ENCODE assay signal across 8 mouse cellular contexts in the genomic region with DNA sequence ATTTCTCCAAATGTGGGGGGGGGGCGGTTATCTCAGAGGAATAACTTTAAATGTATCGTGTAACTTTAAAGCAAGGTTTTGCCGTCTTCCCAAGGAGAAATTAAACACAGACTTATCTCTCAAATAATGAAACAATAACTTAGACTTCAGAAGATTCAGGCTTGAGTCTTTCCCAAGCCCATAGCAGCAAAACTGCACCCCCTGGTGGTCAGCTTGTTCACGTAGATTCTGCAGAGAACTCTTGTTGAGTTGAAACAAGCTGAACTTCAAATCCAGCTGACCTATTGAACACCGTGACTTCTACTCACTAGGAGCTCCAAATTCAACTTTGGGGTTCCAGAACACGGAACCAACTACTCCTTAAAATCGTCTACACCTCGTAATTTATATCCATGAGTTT. TPM values are rescaled to one million over a fixed set of nuclear protein-coding genes. Genes with fewer than 3 reads are reported as not detected.
A peak's percentile ranks its signal among the peaks of the same experiment; 100 is the strongest.
DNase-seq lines count a peak whose midpoint lies in the region; ATAC-seq and TF ChIP-seq lines count a peak whose summit lies in the region.
"Had no signal": no experiment of that assay in that cellular context is flagged by ENCODE, and none has a peak within 500 bp of the region (broad histone marks: within the 10 kb centered on the region; RNA-seq: fewer than 3 reads in every experiment).

No protein-coding gene starts in this region.

- ATAC-seq in heart, postnatal 0 days (ENCODE audit: insufficient read depth, low read depth): no peak

- H3K27ac ChIP-seq in ES-E14 (ENCODE audit: insufficient read depth, low read depth, low read length, poor library complexity, severe bottlenecking): no peak overlapping the region
- no peak overlapping the region for H3K27ac ChIP-seq in heart, postnatal 0 days (ENCODE audit: low read depth)
- H3K27ac ChIP-seq: limb, embryonic 15.5 days had no signal

- no peak for TF ChIP-seq POLR2A in myocyte (IDR thresholded peaks at IDR 0.05; ENCODE audit: insufficient read length, low read depth)

- WGBS in heart, postnatal 0 days: 19% methylated on average over 8 of the region's 8 CpGs

- no peak for TF ChIP-seq EP300 in heart, postnatal 0 days (IDR thresholded peaks at IDR 0.05; ENCODE audit: low read depth)

- no peak overlapping the region for H3K9ac ChIP-seq in ES-E14 (ENCODE audit: insufficient read depth, low read depth, low read length, poor library complexity, severe bottlenecking)
- H3K9ac ChIP-seq in heart, postnatal 0 days (replicated peaks; ENCODE audit: low read depth, low read length): no peak overlapping the region
- H3K9ac ChIP-seq: limb, embryonic 15.5 days had no signal

- H3K9me3 ChIP-seq in ES-E14 (ENCODE audit: control insufficient read depth, insufficient read depth, low read depth, low read length): no peaks in the 10 kb centered on the region
- no peaks in the 10 kb centered on the region for H3K9me3 ChIP-seq in heart, postnatal 0 days (replicated peaks; ENCODE audit: control insufficient read depth, low read length)
- H3K9me3 ChIP-seq: limb, embryonic 15.5 days had no signal

- no peaks in the 10 kb centered on the region for H3K79me2 ChIP-seq in myocyte (ENCODE audit: control insufficient read depth, insufficient read depth)

- H3K27me3 ChIP-seq in heart, postnatal 0 days (ENCODE audit: control insufficient read depth, insufficient read depth, low read length): peaks cover 29% of the 10 kb centered on the region
- no peaks in the 10 kb centered on the region for H3K27me3 ChIP-seq in myocyte (ENCODE audit: control insufficient read depth, insufficient read depth, insufficient read length)

- no peak overlapping the region for H3K4me2 ChIP-seq in heart, postnatal 0 days (ENCODE audit: low read depth, low read length)
- peak overlapping the region; percentile 70 for H3K4me2 ChIP-seq in myocyte (ENCODE audit: low read depth)
- H3K4me2 ChIP-seq: limb, embryonic 15.5 days had no signal

- DNase-seq in ES-E14 (ENCODE audit: low read depth, low spot score) (peak; percentile 66), adipocyte (ENCODE audit: low spot score) (peak; percentile 86)
- peak; percentile 89 for DNase-seq in embryo, embryonic 10 days (ENCODE audit: low spot score)
- peak; percentile 68 for DNase-seq in heart, postnatal 0 days (ENCODE audit: low spot score)
- peak; percentile 84 to 95 for DNase-seq in left cerebral cortex, adult 18-20 months (ENCODE audit: low spot score in 2 of 2)
- peak; percentile 83 for DNase-seq in telencephalon, adult 2 months (ENCODE audit: low read depth, low spot score)

- in situ Hi-C loops in ES-E14 (cut with MboI; ENCODE audit: low sequenced_read_pairs in 2 of 2, unreplicated experiment in 2 of 2): no loop called here

- peak; percentile 84 for TF ChIP-seq CTCF in heart, postnatal 0 days (IDR thresholded peaks at IDR 0.05; ENCODE audit: low read depth)

- H3ac ChIP-seq in myocyte (ENCODE audit: control insufficient read depth, insufficient read length): no peak overlapping the region

- H3K36me3 ChIP-seq in ES-E14 (ENCODE audit: control insufficient read depth, insufficient read depth, low read length, poor library complexity, severe bottlenecking) (no peaks in the 10 kb centered on the region), myocyte (ENCODE audit: control insufficient read depth, insufficient read depth) (no peaks in the 10 kb centered on the region)
- H3K36me3 ChIP-seq in heart, postnatal 0 days (replicated peaks; ENCODE audit: control insufficient read depth, insufficient read depth, low read length): no peaks in the 10 kb centered on the region
- H3K36me3 ChIP-seq: limb, embryonic 15.5 days had no signal

- H3K4me1 ChIP-seq in ES-E14 (ENCODE audit: control insufficient read depth in 2 of 2, insufficient read depth in 2 of 2, low read length in 2 of 2, poor library complexity in 1 of 2): no peaks in the 10 kb centered on the region
- no peaks in the 10 kb centered on the region for H3K4me1 ChIP-seq in heart, postnatal 0 days (ENCODE audit: control insufficient read depth, insufficient read depth)

- no peak overlapping the region for H3K4me3 ChIP-seq in ES-E14 (ENCODE audit: insufficient read depth in 1 of 2, low read depth in 1 of 2, low read length in 2 of 2, poor library complexity in 1 of 2, severe bottlenecking in 1 of 2)
- no peak overlapping the region for H3K4me3 ChIP-seq in heart, postnatal 0 days (ENCODE audit: low read depth, low read length)
- H3K4me3 ChIP-seq in myocyte: no peak overlapping the region
- H3K4me3 ChIP-seq: limb, embryonic 15.5 days had no signal

TF ChIP-seq in ES-E14, 5 proteins besides CTCF, POLR2A, EP300 and RAD21:
- 0 out of 2 replicates have a peak, but pooled peaks have one; percentile 15 for TF ChIP-seq ZC3H11A (IDR thresholded peaks at IDR 0.05; ENCODE audit: borderline replicate concordance, low read depth, low read length)
- no peak for TF ChIP-seq MAFK (IDR thresholded peaks at IDR 0.05; ENCODE audit: insufficient read depth, low read depth, low read length)

TF ChIP-seq in myocyte, 11 proteins besides CTCF, POLR2A, EP300 and RAD21:
- TF ChIP-seq TCF12 (IDR thresholded peaks at IDR 0.05; ENCODE audit: insufficient read depth, poor library complexity, severe bottlenecking) (no peak), MAX (IDR thresholded peaks at IDR 0.05; ENCODE audit: low read depth) (no peak), E2F4 (IDR thresholded peaks at IDR 0.05; ENCODE audit: insufficient read depth) (no peak), SRF (IDR thresholded peaks at IDR 0.05; ENCODE audit: control insufficient read depth, insufficient read length, low read depth) (no peak), TCF3 (IDR thresholded peaks at IDR 0.05; ENCODE audit: insufficient read length, low read depth) (no peak), POLR2AphosphoS2 (IDR thresholded peaks at IDR 0.05; ENCODE audit: insufficient read length, low read depth) (no peak), MYOG (IDR thresholded peaks at IDR 0.05; ENCODE audit: control insufficient read depth in 1 of 3, insufficient read depth in 1 of 3, insufficient read length in 2 of 3, low read depth in 2 of 3) (no peak), REST (IDR thresholded peaks at IDR 0.05; ENCODE audit: insufficient read depth, insufficient read length) (no peak), CEBPB (IDR thresholded peaks at IDR 0.05; ENCODE audit: insufficient read depth, poor library complexity, severe bottlenecking) (no peak), USF1 (IDR thresholded peaks at IDR 0.05; ENCODE audit: low read depth) (no peak), MYOD1 (IDR thresholded peaks at IDR 0.05; ENCODE audit: control insufficient read depth in 1 of 3, insufficient read length in 2 of 3, low read depth in 2 of 3) (no peak)

RNA-seq across cellular contexts. Expression of gene Slc2a13, which starts 1.4 kb away (rescaled TPM):
- total RNA-seq in ES-E14 (2012; rRNA removed): 0.13 and 0.16 TPM in 2 replicates
- total RNA-seq in heart, postnatal 0 days (2014; rRNA removed; ENCODE audit: low replicate concordance): 1.6 and 3.8 TPM in 2 replicates
- polyA plus RNA-seq in heart, postnatal 0 days (2015; fragmentation: Nextera tagmentation; extraction: Ambion mirVana): 0.33 and 0.37 TPM in 2 replicates
- 100 to 1,000 TPM; 108 to 112 TPM for total RNA-seq in left cerebral cortex, adult 18-20 months (2021)
- 0.62 TPM for polyA plus RNA-seq in myocyte (2012; fragmentation: generic; extraction: Trizol)

Comparison
In these comparisons a context has a peak if more than half of its experiments do, and no peak if none do; other contexts are left out.
1. RNA of gene Slc2a13, which starts 1.4 kb away (total RNA-seq): 108 to 112 TPM in left cerebral cortex, adult 18-20 months; 1.6 to 3.8 TPM in heart, postnatal 0 days and 0.13 to 0.16 TPM in ES-E14; every median in the first group is over 10 times any median in the second.
2. Peak in every context shown above with its lines, with median percentiles within 50 percentile points of each other: DNase-seq.